Mouse (Mus musculus) intestine, postnatal 0 days (tissue): ENCODE measurements around the gene Atxn1. TPM values are rescaled to one million over a fixed set of nuclear protein-coding genes. Genes with fewer than 3 reads are reported as not detected.

Source experiments
- ATAC-seq: fragments of 200-750 bp; cut with Nextera tagmentation; 2 replicates; pipeline ENCODE4 v1.8.0; 2017; ENCODE audit warnings: mild to moderate bottlenecking, moderate TSS enrichment, moderate library complexity
- H3K27ac ChIP-seq: fragments of 300-500 bp; sonication (generic); 2 replicates; pipeline ENCODE4 v1.5.1; 2014; ENCODE audit warnings: mild to moderate bottlenecking, low read depth, low read length, moderate library complexity
- H3K27me3 ChIP-seq: fragments of 300-500 bp; sonication (generic); replicated peaks from 2 replicates; pipeline ENCODE4 v1.6.1; 2014; ENCODE audit warnings: low read length, mixed read lengths; ENCODE audit not compliant: control insufficient read depth, insufficient read depth
- H3K36me3 ChIP-seq: fragments of 300-500 bp; sonication (generic); 2 replicates; pipeline ENCODE4 v1.6.1; 2014; ENCODE audit warnings: mild to moderate bottlenecking, moderate library complexity; ENCODE audit not compliant: control insufficient read depth, insufficient read depth
- H3K4me1 ChIP-seq: fragments of 300-500 bp; sonication (generic); replicated peaks from 2 replicates; pipeline ENCODE4 v1.6.1; 2014; ENCODE audit warnings: antibody characterized with exemption, low read length, mixed read lengths; ENCODE audit not compliant: control insufficient read depth, insufficient read depth
- H3K4me2 ChIP-seq: fragments of 300-500 bp; sonication (generic); replicated peaks from 2 replicates; pipeline ENCODE4 v1.6.1; 2014; ENCODE audit warnings: low read depth, mild to moderate bottlenecking, moderate library complexity
- H3K4me3 ChIP-seq: fragments of 300-500 bp; sonication (generic); 2 replicates; pipeline ENCODE4 v1.5.1; 2014; ENCODE audit warnings: low read depth, low read length
- H3K9ac ChIP-seq: fragments of 300-500 bp; sonication (generic); 2 replicates; pipeline ENCODE4 v1.6.1; 2014; ENCODE audit warnings: mild to moderate bottlenecking, low read depth, low read length
- H3K9me3 ChIP-seq: fragments of 300-500 bp; sonication (generic); 2 replicates; pipeline ENCODE4 v1.6.1; 2016; ENCODE audit warnings: mixed run types; ENCODE audit not compliant: control insufficient read depth
- CTCF ChIP-seq: sonication (generic); IDR thresholded peaks from 2 replicates; pipeline ENCODE4 v1.5.1; 2016; ENCODE audit warnings: low read depth, mild to moderate bottlenecking, control low read depth, antibody characterized with exemption, moderate library complexity
- WGBS: fragments of 180-500 bp; shearing (Covaris S2); extraction: QIAGEN DNeasy Blood & Tissue Kit; methylation state at CpG from one replicate; pipeline ENCODE4 v1.1.7; 2014; 5-methylcytosine and 5-hydroxymethylcytosine counted together
- polyA plus RNA-seq: library from polyadenylated mRNA; unstranded; fragments of >200 nt; fragmentation: Nextera tagmentation; extraction: Ambion mirVana; gene quantifications from 2 replicates; pipeline ENCODE4 v1.2.1, GENCODE M21; 2015

Gene Atxn1
- polyA plus RNA-seq, 1 experiment from 2014 or later, result 6.1 TPM

GRCm38 (mm10) chr13:45701296-45701790 is 263.5 kb downstream of the Atxn1 start:
- no peak for ATAC-seq
- WGBS, result 74% methylated on average over 7 of the region's 7 CpGs
- no peak for TF ChIP-seq CTCF
- no peaks in the 10 kb centered on the region for H3K9me3 ChIP-seq
- no peaks in the 10 kb centered on the region for H3K27me3 ChIP-seq
- H3K36me3 ChIP-seq, result no peaks in the 10 kb centered on the region
- H3K27ac ChIP-seq, result no peak overlapping the region
- no peak overlapping the region for H3K4me2 ChIP-seq
- no peak overlapping the region for H3K4me3 ChIP-seq
- H3K9ac ChIP-seq, result no peak overlapping the region
- H3K4me1 ChIP-seq, result no peaks in the 10 kb centered on the region

GRCm38 (mm10) chr13:45698982-45699381 is 265.8 kb downstream of the Atxn1 start:
- Histone ChIP-seq H3K27me3 (no peaks in the 10 kb centered on the region), H3K9ac (no peak overlapping the region), H3K4me2 (no peak overlapping the region), H3K27ac (no peak overlapping the region), H3K4me1 (no peaks in the 10 kb centered on the region), H3K9me3 (no peaks in the 10 kb centered on the region), H3K4me3 (no peak overlapping the region), H3K36me3 (no peaks in the 10 kb centered on the region; the same call in 1 of the 2 replicates)
- TF ChIP-seq CTCF, result no peak
- no peak for ATAC-seq
- WGBS, result 91% methylated on average over 3 of the region's 3 CpGs

GRCm38 (mm10) chr13:45696009-45696408 is 268.8 kb downstream of the Atxn1 start:
- Histone ChIP-seq H3K4me2 (no peak overlapping the region), H3K9ac (no peak overlapping the region), H3K27me3 (no peaks in the 10 kb centered on the region), H3K4me1 (no peaks in the 10 kb centered on the region), H3K27ac (no peak overlapping the region), H3K36me3 (no peaks in the 10 kb centered on the region; the same call in 1 of the 2 replicates), H3K4me3 (no peak overlapping the region), H3K9me3 (no peaks in the 10 kb centered on the region)
- no peak for ATAC-seq
- WGBS, result 95% methylated on average over 6 of the region's 6 CpGs
- peak; percentile 60 for TF ChIP-seq CTCF

- H3K27ac ChIP-seq, result no peak overlapping the region
- no peak overlapping the region for H3K4me3 ChIP-seq
- ATAC-seq, result peak; percentile 49; the same call in 1 of the 2 replicates
- no peaks in the 10 kb centered on the region; the same call in 1 of the 2 replicates for H3K36me3 ChIP-seq
- no peaks in the 10 kb centered on the region for H3K27me3 ChIP-seq
- no peaks in the 10 kb centered on the region for H3K4me1 ChIP-seq
- H3K9ac ChIP-seq, result no peak overlapping the region
- H3K4me2 ChIP-seq, result no peak overlapping the region
- H3K9me3 ChIP-seq, result no peaks in the 10 kb centered on the region
- TF ChIP-seq CTCF, result no peak
- 60% methylated on average over 12 of the region's 12 CpGs for WGBS
Measured at GRCm38 (mm10) chr13:45694921-45695437, 269.8 kb downstream of the Atxn1 start.

- no peak overlapping the region for H3K4me2 ChIP-seq
- 91% methylated on average over 9 of the region's 9 CpGs for whole genome bisulfite sequencing
- TF ChIP-seq CTCF, result peak; percentile 39
- H3K9ac ChIP-seq, result no peak overlapping the region
- no peak overlapping the region for H3K4me3 ChIP-seq
- no peaks in the 10 kb centered on the region for H3K9me3 ChIP-seq
- H3K27me3 ChIP-seq, result no peaks in the 10 kb centered on the region
- no peak for ATAC-seq
- no peaks in the 10 kb centered on the region for H3K4me1 ChIP-seq
- no peak overlapping the region for H3K27ac ChIP-seq
- H3K36me3 ChIP-seq, result no peaks in the 10 kb centered on the region; the same call in 1 of the 2 replicates
Measured at GRCm38 (mm10) chr13:45693953-45694352, 270.9 kb downstream of the Atxn1 start.

GRCm38 (mm10) chr13:45693534-45693933 is 271.3 kb downstream of the Atxn1 start:
- no peak overlapping the region for H3K9ac ChIP-seq
- H3K27me3 ChIP-seq, result no peaks in the 10 kb centered on the region
- 74% methylated on average over 11 of the region's 11 CpGs for WGBS
- ATAC-seq, result no peak
- no peaks in the 10 kb centered on the region for H3K9me3 ChIP-seq
- H3K4me2 ChIP-seq, result no peak overlapping the region
- H3K4me1 ChIP-seq, result no peaks in the 10 kb centered on the region
- no peak overlapping the region for H3K4me3 ChIP-seq
- no peak for TF ChIP-seq CTCF
- H3K27ac ChIP-seq, result no peak overlapping the region
- H3K36me3 ChIP-seq, result no peaks in the 10 kb centered on the region; the same call in 1 of the 2 replicates
